Mouse (Mus musculus): ENCODE results near the gene Ccl11. TPM values are rescaled to one million over a fixed set of nuclear protein-coding genes. Genes with fewer than 3 reads are reported as not detected.

Gene Ccl11
- total RNA-seq, 2 experiments from 2014 or later = 0.48 to 1.9 TPM

- peak; percentile 37 for DNase-seq (ENCODE audit: low spot score)
- intact Hi-C loops (cut with DNase I) = no loop called here
These were observed 12.2 kb upstream of the Ccl11 start, which contains the start of gene Ccl7 for GRCm38 (mm10) chr11:82045471-82045870. Gene Ccl7, plus strand, starts transcription at chr11:82045712.

- no peak for DNase-seq (ENCODE audit: low spot score)
- intact Hi-C loops (cut with DNase I) = loop anchor here (1.0 kb wide), 1 partner anchor 129 kb away; no protein-coding TSS in a partner anchor
These were observed 9.7 kb upstream of the Ccl11 start for GRCm38 (mm10) chr11:82047746-82048415.

- DNase-seq (ENCODE audit: low spot score) = no peak
- intact Hi-C loops (cut with DNase I) = no loop called here
These were observed 3.8 kb upstream of the Ccl11 start for GRCm38 (mm10) chr11:82053849-82054248.

GRCm38 (mm10) chr11:82062226-82062625 is 4.6 kb downstream of the Ccl11 start:
- intact Hi-C loops (cut with DNase I) = no loop called here
- no peak for DNase-seq (ENCODE audit: low spot score)

- DNase-seq (ENCODE audit: low spot score) = no peak
- intact Hi-C loops (cut with DNase I) = no loop called here
These were observed 5.8 kb downstream of the Ccl11 start for GRCm38 (mm10) chr11:82063454-82063853.

GRCm38 (mm10) chr11:82066953-82067571 is 9.4 kb downstream of the Ccl11 start:
- intact Hi-C loops (cut with DNase I) = no loop called here
- DNase-seq (ENCODE audit: low spot score) = no peak

- intact Hi-C loops (cut with DNase I) = no loop called here
- peak; percentile 47 for DNase-seq (ENCODE audit: low spot score)
These were observed 13.5 kb downstream of the Ccl11 start for GRCm38 (mm10) chr11:82071076-82071475.

- intact Hi-C loops (cut with DNase I) = no loop called here
- no peak for DNase-seq (ENCODE audit: low spot score)
These were observed 14.8 kb downstream of the Ccl11 start for GRCm38 (mm10) chr11:82072374-82072773.

GRCm38 (mm10) chr11:82072984-82073383 is 15.4 kb downstream of the Ccl11 start:
- intact Hi-C loops (cut with DNase I) = no loop called here
- no peak for DNase-seq (ENCODE audit: low spot score)

- intact Hi-C loops (cut with DNase I) = no loop called here
- no peak for DNase-seq (ENCODE audit: low spot score)
These were observed 16.1 kb downstream of the Ccl11 start for GRCm38 (mm10) chr11:82073686-82074085.

GRCm38 (mm10) chr11:82077031-82077430 is 19.4 kb downstream of the Ccl11 start:
- intact Hi-C loops (cut with DNase I) = no loop called here
- no peak for DNase-seq (ENCODE audit: low spot score)

GRCm38 (mm10) chr11:82078136-82078730 is 20.6 kb downstream of the Ccl11 start:
- intact Hi-C loops (cut with DNase I) = no loop called here

GRCm38 (mm10) chr11:82080865-82081264 is 23.2 kb downstream of the Ccl11 start:
- intact Hi-C loops (cut with DNase I) = no loop called here
- DNase-seq (ENCODE audit: low spot score) = no peak

More at GRCm38 (mm10) chr11:82078136-82078730, 20.6 kb downstream of the Ccl11 start:
- DNase-seq (ENCODE audit: low spot score) = no peak

GRCm38 (mm10) chr11:82084360-82084759 is 26.7 kb downstream of the Ccl11 start:
- intact Hi-C loops (cut with DNase I) = no loop called here
- no peak for DNase-seq (ENCODE audit: low spot score)

GRCm38 (mm10) chr11:82099511-82100323 is 42.1 kb downstream of the Ccl11 start:
- intact Hi-C loops (cut with DNase I) = no loop called here
- DNase-seq (ENCODE audit: low spot score) = no peak

GRCm38 (mm10) chr11:82101087-82101486 is 43.5 kb downstream of the Ccl11 start:
- no peak for DNase-seq (ENCODE audit: low spot score)
- intact Hi-C loops (cut with DNase I) = no loop called here

GRCm38 (mm10) chr11:82101529-82101928 is 43.9 kb downstream of the Ccl11 start, which contains the start of gene Ccl12:
Gene Ccl12, plus strand, starts transcription at chr11:82101845.
- intact Hi-C loops (cut with DNase I) = no loop called here
- no peak for DNase-seq (ENCODE audit: low spot score)

GRCm38 (mm10) chr11:82109611-82110010 is 52.0 kb downstream of the Ccl11 start:
- no peak for DNase-seq (ENCODE audit: low spot score)
- intact Hi-C loops (cut with DNase I) = no loop called here

GRCm38 (mm10) chr11:82110372-82111248 is 53.0 kb downstream of the Ccl11 start:
- DNase-seq (ENCODE audit: low spot score) = no peak
- intact Hi-C loops (cut with DNase I) = no loop called here

All from heart, postnatal 25 days (tissue).